Mouse (Mus musculus) CD4-positive, CD25-positive, alpha-beta regulatory T cell, adult 9 weeks (primary cell): ENCODE measurements around the gene Dnmt3c. TPM values are rescaled to one million over a fixed set of nuclear protein-coding genes. Genes with fewer than 3 reads are reported as not detected.

Experiments used
- polyA plus RNA-seq: library from polyadenylated mRNA; unstranded; fragments of 100-300 nt; shearing (Covaris generic); gene quantifications from one replicate; pipeline ENCODE4 v1.2.1, GENCODE M21; 2017

Dnmt3c gene
- not detected for polyA plus RNA-seq

GRCm38 (mm10) chr2:153696352-153696751 is at the start of gene Dnmt3c:
Gene Dnmt3c (plus strand): TSS chr2:153696652.

GRCm38 (mm10) chr2:153649298-153650013 is 47.0 kb upstream of the Dnmt3c start, which contains the start of gene Dnmt3b:
Gene Dnmt3b (plus strand): TSS chr2:153649450.

DNA sequence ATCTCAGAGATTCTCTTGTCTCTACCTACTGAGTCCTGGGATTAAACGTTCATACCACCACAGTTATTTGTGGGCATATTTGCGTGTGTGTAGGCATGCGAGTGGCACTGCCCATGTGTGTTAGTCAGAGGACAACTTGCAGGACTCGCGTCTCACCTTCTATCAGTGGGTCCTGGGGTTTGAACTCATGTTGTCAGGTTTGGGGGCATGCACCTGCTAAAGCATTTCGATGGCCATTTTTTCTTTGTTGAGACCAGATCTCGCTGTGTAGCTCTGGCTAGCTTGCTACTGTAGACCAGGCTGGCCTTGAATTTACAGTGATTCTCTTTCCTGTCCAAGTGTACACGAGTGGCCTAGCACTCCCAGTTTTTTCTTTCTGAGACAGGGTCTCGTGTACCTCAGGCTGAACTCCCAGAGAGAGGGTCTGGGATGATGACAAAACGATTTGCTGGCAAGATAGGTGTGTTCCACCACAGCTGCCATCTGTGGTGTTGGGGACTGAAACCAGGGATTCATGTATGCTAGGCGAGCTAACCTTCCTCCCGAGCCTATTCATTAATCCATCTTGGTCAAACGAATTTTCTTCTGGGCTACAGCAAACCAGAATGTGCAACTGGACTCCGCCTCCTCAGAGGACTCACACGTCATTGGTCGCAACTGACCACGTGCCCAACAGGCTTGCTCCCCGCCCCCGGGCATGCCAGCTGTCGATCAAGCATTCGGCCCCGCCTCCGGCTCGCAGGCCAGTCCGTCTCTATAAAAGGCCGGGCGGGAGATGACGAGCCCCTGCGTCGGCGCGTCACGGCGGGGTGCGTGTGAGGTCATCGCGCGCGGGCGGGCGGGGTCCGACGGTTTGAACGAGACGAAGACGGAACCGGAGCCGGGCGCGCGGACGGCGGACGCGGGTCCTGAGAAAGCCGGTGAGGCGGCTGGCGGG is 44.3 kb downstream of the Dnmt3c start, which contains the start of gene Mapre1:
TSS of gene Mapre1 (plus strand) at position 775 of the 937 bp plus-strand sequence.

Other genes starting within 250 kb of the Dnmt3c start
- not detected for gene 4930404H24Rik, start 203.9 kb upstream of the Dnmt3c start, polyA plus RNA-seq
- gene Nol4l, start 166.7 kb upstream of the Dnmt3c start, polyA plus RNA-seq = 4.4 TPM
- 142 TPM for gene Commd7, start 63.9 kb upstream of the Dnmt3c start, polyA plus RNA-seq
- 5.3 TPM for gene Dnmt3b, start 47.2 kb upstream of the Dnmt3c start, polyA plus RNA-seq
- 227 TPM for gene Mapre1, start 44.6 kb downstream of the Dnmt3c start, polyA plus RNA-seq
- 0.82 TPM for gene Efcab8, start 83.3 kb downstream of the Dnmt3c start, polyA plus RNA-seq
- gene Sun5, start 174.4 kb downstream of the Dnmt3c start, polyA plus RNA-seq = not detected
- not detected for gene Bpifb2, start 178.4 kb downstream of the Dnmt3c start, polyA plus RNA-seq
- not detected for gene Bpifb6, start 203.7 kb downstream of the Dnmt3c start, polyA plus RNA-seq
- not detected for gene Bpifb3, start 221.6 kb downstream of the Dnmt3c start, polyA plus RNA-seq
- gene Bpifb4, start 241.6 kb downstream of the Dnmt3c start, polyA plus RNA-seq = not detected